Mouse (Mus musculus) olfactory bulb, adult 2 months (tissue): ENCODE measurements at regions not wholly inside any gene's neighbourhood (a gene's known extent, or its start where the extent isn't known, plus 50 kb on each side); places are given as distances from the start of the nearest gene placed in this dataset.

Experiments used
- CTCF ChIP-seq: fragments of 200-500 bp; IDR thresholded peaks from 2 replicates; pipeline ENCODE4 v1.5.1; 2012; ENCODE audit warnings: low read depth, mild to moderate bottlenecking, low read length, moderate library complexity; ENCODE audit not compliant: insufficient read depth
- POLR2A ChIP-seq: fragments of 200-500 bp; IDR thresholded peaks from 2 replicates; pipeline ENCODE4 v1.6.1; 2012; ENCODE audit warnings: mild to moderate bottlenecking, low read depth, low read length, moderate library complexity; ENCODE audit not compliant: insufficient read depth

GRCm38 (mm10) chr3:143158568-143158967 is 276.8 kb upstream of the Pkn2 start:
- TF ChIP-seq CTCF (no peak), POLR2A (no peak)
